Comparison of ENCODE assay signal across 18 mouse cellular contexts in the genomic region with DNA sequence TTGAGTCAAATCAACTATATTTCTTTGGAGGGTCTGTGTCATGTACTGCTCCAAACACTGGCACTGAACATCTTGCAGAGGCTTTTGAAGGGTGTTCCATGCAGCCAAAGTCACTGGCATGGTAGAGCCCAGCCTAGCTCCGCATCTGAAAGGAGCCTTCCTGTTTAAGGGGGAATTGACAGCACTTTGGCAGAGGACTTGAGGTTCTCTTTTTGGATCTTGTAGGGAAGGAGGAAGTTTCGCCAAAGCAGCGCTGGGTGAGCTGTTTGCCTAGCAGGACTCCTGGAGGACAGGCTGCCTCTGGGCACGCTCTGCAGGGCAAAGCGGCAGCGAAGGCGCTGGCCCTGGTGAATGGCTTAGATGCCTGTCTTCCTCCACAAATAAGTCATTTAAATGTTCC.
DNase-seq lines count a peak whose midpoint lies in the region; ATAC-seq and TF ChIP-seq lines count a peak whose summit lies in the region.
"Had no signal": no experiment of that assay in that cellular context is flagged by ENCODE, and none has a peak within 500 bp of the region (broad histone marks: within the 10 kb centered on the region; RNA-seq: fewer than 3 reads in every experiment).

No protein-coding gene starts in this region.

- H3K36me3 ChIP-seq in forebrain, embryonic 13.5 days (ENCODE audit: poor library complexity, severe bottlenecking) = no peaks in the 10 kb centered on the region
- H3K36me3 ChIP-seq in forebrain, embryonic 11.5 days (ENCODE audit: control insufficient read depth, insufficient read depth, low read length) = no peaks in the 10 kb centered on the region
- H3K36me3 ChIP-seq in neural tube, embryonic 14.5 days (ENCODE audit: control insufficient read depth, insufficient read depth, low read length) = no peaks in the 10 kb centered on the region
- peaks cover 3% of the 10 kb centered on the region; the same call in 1 of the 2 replicates for H3K36me3 ChIP-seq in neural tube, embryonic 15.5 days
- H3K36me3 ChIP-seq: heart, embryonic 10.5 days; lung, embryonic 15.5 days had no signal

- H3K27me3 ChIP-seq in forebrain, embryonic 13.5 days = no peaks in the 10 kb centered on the region
- no peaks in the 10 kb centered on the region for H3K27me3 ChIP-seq in forebrain, embryonic 11.5 days (ENCODE audit: control insufficient read depth, insufficient read depth, low read length)
- no peaks in the 10 kb centered on the region for H3K27me3 ChIP-seq in neural tube, embryonic 14.5 days (ENCODE audit: control insufficient read depth, insufficient read depth, low read length)
- no peaks in the 10 kb centered on the region for H3K27me3 ChIP-seq in neural tube, embryonic 15.5 days (replicated peaks)
- H3K27me3 ChIP-seq: lung, embryonic 15.5 days had no signal

- no peak overlapping the region for H3K4me3 ChIP-seq in forebrain, embryonic 13.5 days
- H3K4me3 ChIP-seq in forebrain, embryonic 11.5 days (ENCODE audit: low read depth, low read length) = no peak overlapping the region
- H3K4me3 ChIP-seq in layer of hippocampus, adult 2 months = no peak overlapping the region
- no peak overlapping the region for H3K4me3 ChIP-seq in neural tube, embryonic 14.5 days (ENCODE audit: low read depth, low read length)
- H3K4me3 ChIP-seq in neural tube, embryonic 15.5 days (replicated peaks) = no peak overlapping the region
- H3K4me3 ChIP-seq: erythroblast, embryonic 14.5 days; heart, embryonic 10.5 days; lung, embryonic 15.5 days had no signal

- TF ChIP-seq CTCF in layer of hippocampus, adult 2 months (conservative IDR thresholded peaks at IDR 0.05) = no peak

- no peak overlapping the region for H3K4me2 ChIP-seq in forebrain, embryonic 13.5 days
- no peak overlapping the region for H3K4me2 ChIP-seq in forebrain, embryonic 11.5 days (ENCODE audit: low read depth, low read length, severe bottlenecking)
- no peak overlapping the region for H3K4me2 ChIP-seq in neural tube, embryonic 14.5 days (ENCODE audit: low read depth, low read length)
- H3K4me2 ChIP-seq in neural tube, embryonic 15.5 days = no peak overlapping the region
- H3K4me2 ChIP-seq: liver, embryonic 11.5 days; lung, embryonic 15.5 days had no signal

- H3K9me3 ChIP-seq in forebrain, embryonic 13.5 days (replicated peaks) = no peaks in the 10 kb centered on the region
- no peaks in the 10 kb centered on the region for H3K9me3 ChIP-seq in forebrain, embryonic 11.5 days (ENCODE audit: control insufficient read depth, low read length)
- H3K9me3 ChIP-seq in neural tube, embryonic 14.5 days (ENCODE audit: control insufficient read depth, low read length) = no peaks in the 10 kb centered on the region
- no peaks in the 10 kb centered on the region for H3K9me3 ChIP-seq in neural tube, embryonic 15.5 days (replicated peaks)
- H3K9me3 ChIP-seq: heart, embryonic 10.5 days; lung, embryonic 15.5 days had no signal

- 0 out of 2 replicates have a peak overlapping the region, but pooled peaks have one; percentile 20 for H3K27ac ChIP-seq in forebrain, embryonic 13.5 days
- no peak overlapping the region for H3K27ac ChIP-seq in forebrain, embryonic 11.5 days (ENCODE audit: low read depth, low read length)
- H3K27ac ChIP-seq in layer of hippocampus, adult 2 months = peak overlapping the region; percentile 33; the same call in 1 of the 2 replicates
- H3K27ac ChIP-seq in neural tube, embryonic 14.5 days (ENCODE audit: low read depth, low read length) = 0 out of 2 replicates have a peak overlapping the region, but pooled peaks have one; percentile 2
- H3K27ac ChIP-seq in neural tube, embryonic 15.5 days (replicated peaks) = no peak overlapping the region
- H3K27ac ChIP-seq: heart, embryonic 10.5 days; lung, embryonic 15.5 days had no signal

- peak; percentile 67; the same call in 1 of the 2 replicates for ATAC-seq in forebrain, embryonic 13.5 days
- ATAC-seq in forebrain, embryonic 11.5 days (replicated peaks; ENCODE audit: low FRiP score) = no peak
- no peak for ATAC-seq in neural tube, embryonic 14.5 days (ENCODE audit: low read depth)
- ATAC-seq in neural tube, embryonic 15.5 days (ENCODE audit: low FRiP score) = no peak
- ATAC-seq: intestine, postnatal 0 days had no signal

- 58% methylated on average over 7 of the region's 7 CpGs for WGBS in forebrain, embryonic 13.5 days
- WGBS in forebrain, embryonic 11.5 days = 63% methylated on average over 7 of the region's 7 CpGs
- 55% methylated on average over 7 of the region's 7 CpGs for WGBS in neural tube, embryonic 14.5 days
- 59% methylated on average over 7 of the region's 7 CpGs for WGBS in neural tube, embryonic 15.5 days

- no peak overlapping the region for H3K9ac ChIP-seq in forebrain, embryonic 13.5 days
- H3K9ac ChIP-seq in forebrain, embryonic 11.5 days (ENCODE audit: low read length) = no peak overlapping the region
- H3K9ac ChIP-seq in neural tube, embryonic 14.5 days (replicated peaks; ENCODE audit: low read depth, low read length) = no peak overlapping the region
- no peak overlapping the region for H3K9ac ChIP-seq in neural tube, embryonic 15.5 days (replicated peaks)
- H3K9ac ChIP-seq: lung, embryonic 15.5 days had no signal

- DNase-seq in forebrain, embryonic 11.5 days (ENCODE audit: low spot score) = no peak
- DNase-seq in layer of hippocampus, adult 2 months (ENCODE audit: low spot score in 2 of 2) = peak; percentile 24 to 38
- DNase-seq in layer of hippocampus, adult 18-20 months (ENCODE audit: low spot score in 2 of 2) = no peak
- peak; percentile 35 for DNase-seq in left cerebral cortex, postnatal 4 days
- no peak for DNase-seq in testis, postnatal 14 days (ENCODE audit: low spot score)
- DNase-seq: adrenal gland, adult 2 months; embryo, embryonic 11 days; gastrocnemius, postnatal 25 days; kidney, postnatal 14 days; thymus, adult 18-20 months had no signal

- intact Hi-C loops in left cerebral cortex, postnatal 4 days (cut with DNase I) = no loop called here

- peaks cover 16% of the 10 kb centered on the region for H3K4me1 ChIP-seq in forebrain, embryonic 13.5 days
- 0 out of 2 replicates have a peak, but pooled peaks cover 4% of the 10 kb centered on the region for H3K4me1 ChIP-seq in forebrain, embryonic 11.5 days (replicated peaks; ENCODE audit: control insufficient read depth, insufficient read depth, low read length)
- H3K4me1 ChIP-seq in neural tube, embryonic 14.5 days (ENCODE audit: control insufficient read depth, insufficient read depth, low read length) = no peaks in the 10 kb centered on the region
- peaks cover 7% of the 10 kb centered on the region; the same call in 1 of the 2 replicates for H3K4me1 ChIP-seq in neural tube, embryonic 15.5 days
- H3K4me1 ChIP-seq: heart, embryonic 10.5 days; lung, embryonic 15.5 days had no signal

Comparison
In these comparisons a context has a peak if more than half of its experiments do, and no peak if none do; other contexts are left out.
1. H3K27ac ChIP-seq: peak in forebrain, embryonic 13.5 days (single experiment), layer of hippocampus, adult 2 months (single experiment) and neural tube, embryonic 14.5 days (single experiment); none in forebrain, embryonic 11.5 days (single experiment) and neural tube, embryonic 15.5 days (single experiment).
2. DNase-seq: peak in layer of hippocampus, adult 2 months (2 of 2) and left cerebral cortex, postnatal 4 days (single experiment); none in forebrain, embryonic 11.5 days (single experiment), layer of hippocampus, adult 18-20 months (0 of 2) and testis, postnatal 14 days (single experiment).